Mouse (Mus musculus) left cerebral cortex, postnatal 25 days (tissue): ENCODE results near the gene Dhrs3. TPM values are rescaled to one million over a fixed set of nuclear protein-coding genes. Genes with fewer than 3 reads are reported as not detected.

Experiments
- DNase-seq, 2 experiments: peaks; one replicate each; pipeline ENCODE4 v3.0.0; 2022; ENCODE audit warnings: low spot score in 2 of 2, mixed read lengths in 1 of 2
- intact Hi-C: fragments of 180-260 bp; cut with DNase I; formaldehyde crosslinking; loops from one replicate; pipeline ENCODE4 v1.15.1; 2025
- total RNA-seq, 2 experiments: library from RNA; stranded (reverse); gene quantifications; 2 replicates each; pipeline ENCODE4 v1.2.3; 2021

The Dhrs3 gene
- total RNA-seq, 2 experiments from 2014 or later: 29.6 to 35.8 TPM

DNA sequence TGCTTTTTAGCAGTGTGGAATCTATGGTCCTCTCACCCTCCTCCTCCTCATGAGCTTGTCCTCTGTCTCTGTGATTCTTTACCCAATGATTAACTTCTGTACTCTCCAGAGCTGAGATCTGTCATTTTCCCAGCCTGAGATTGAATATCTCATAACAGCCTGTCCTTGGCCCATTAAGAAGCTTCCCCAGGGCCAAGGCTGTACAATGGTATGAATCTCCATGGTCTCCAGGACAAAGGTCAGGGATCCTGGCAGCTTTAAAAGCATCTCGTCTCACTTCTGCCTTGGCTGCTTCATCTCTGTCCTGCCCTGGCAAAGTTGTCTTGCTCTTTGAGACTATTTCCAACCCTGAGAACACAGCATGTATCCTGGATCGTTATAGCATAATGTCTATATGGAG is 65.1 kb downstream of the Dhrs3 start:
- intact Hi-C loops: no loop called here
- DNase-seq: no peak

DNA sequence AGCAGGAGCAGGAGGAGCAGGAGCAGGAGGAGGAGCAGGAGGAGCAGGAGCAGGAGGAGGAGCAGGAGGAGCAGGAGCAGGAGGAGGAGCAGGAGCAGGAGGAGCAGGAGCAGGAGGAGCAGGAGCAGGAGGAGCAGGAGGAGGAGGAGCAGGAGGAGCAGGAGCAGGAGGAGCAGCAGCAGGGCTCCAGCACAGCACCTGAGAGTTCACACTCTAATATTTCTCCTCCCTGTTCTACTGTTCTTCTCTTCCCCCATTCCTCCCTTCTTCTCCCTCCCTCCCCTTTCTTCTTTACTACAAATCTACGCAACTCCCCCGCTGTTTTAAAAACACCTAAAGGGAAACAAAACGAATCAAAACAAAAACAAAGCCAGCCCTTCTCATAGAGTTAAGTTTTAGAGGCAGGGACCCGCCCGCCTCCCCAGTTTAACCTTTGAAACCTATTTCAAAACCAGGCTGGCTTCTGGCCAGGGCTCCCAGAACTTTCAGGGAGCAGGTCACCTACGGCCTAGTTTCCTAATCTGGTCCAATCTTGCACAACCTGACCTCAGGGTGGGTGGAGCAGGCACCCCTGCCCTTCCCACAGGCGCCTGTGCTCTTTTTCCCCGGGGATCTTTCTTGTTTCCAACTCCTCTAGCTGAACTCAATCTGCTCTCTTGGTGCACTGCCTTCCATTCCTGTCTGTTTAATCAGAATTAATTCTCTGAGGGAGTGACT is 67.7 kb downstream of the Dhrs3 start:
- intact Hi-C loops: no loop called here
- no peak for DNase-seq

DNA sequence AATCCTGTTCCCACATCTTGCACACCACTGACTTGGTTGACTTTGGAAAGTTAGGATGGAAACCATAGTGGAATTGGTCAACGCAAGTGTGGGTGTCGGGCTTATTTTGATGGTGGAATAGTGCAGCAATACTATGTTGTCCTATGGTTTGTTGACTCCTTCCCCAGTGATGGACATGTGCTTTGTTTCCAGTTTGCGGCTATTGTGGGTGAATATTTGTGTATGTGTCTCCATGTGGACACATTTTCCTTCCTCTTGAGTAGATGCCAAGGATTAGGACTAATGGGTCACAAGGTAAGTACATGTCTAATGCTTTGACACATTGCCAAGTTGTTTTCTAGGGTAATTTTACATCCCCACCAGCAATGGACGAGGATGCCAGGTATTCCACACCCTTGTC is 68.6 kb downstream of the Dhrs3 start:
- intact Hi-C loops: no loop called here
- DNase-seq: no peak

DNA sequence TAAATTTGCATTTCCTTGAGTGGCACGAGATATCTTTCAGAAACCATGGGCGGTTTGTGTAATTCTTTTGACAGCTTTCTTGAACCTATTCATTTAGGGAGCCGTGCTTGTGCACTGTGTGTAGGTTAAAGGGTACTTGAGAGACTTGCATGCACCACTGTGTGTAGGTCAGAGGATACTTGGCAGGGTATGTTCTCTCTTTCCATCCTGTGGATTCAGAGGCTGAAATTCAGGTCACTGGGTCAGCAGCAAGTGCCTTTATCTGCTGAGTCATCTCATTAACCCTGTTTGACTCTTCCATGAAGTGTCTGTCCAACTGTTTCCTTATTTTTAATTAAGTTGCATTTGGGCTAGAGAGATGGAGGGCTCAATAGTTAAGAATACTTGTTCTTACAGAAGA is 69.1 kb downstream of the Dhrs3 start:
- DNase-seq: no peak
- intact Hi-C loops: no loop called here

DNA sequence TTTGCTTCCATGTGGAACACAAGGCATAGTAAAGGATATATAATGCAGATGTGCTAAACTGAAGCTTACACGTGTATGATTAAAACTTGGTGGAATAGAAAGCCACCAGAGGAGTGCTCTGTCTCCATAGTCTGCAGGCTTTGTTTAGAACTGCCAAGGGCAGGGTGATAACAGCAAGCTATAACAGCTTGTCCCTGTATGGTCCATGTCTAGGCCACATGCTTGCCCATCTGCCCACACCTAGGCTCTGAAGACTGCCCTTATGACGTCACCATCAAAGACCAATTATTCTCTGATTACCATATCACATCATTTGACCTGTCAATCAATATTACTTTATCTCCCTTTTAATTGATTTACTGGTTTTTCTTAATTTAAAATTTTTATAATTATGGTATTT is 72.6 kb downstream of the Dhrs3 start:
- DNase-seq: no peak
- intact Hi-C loops: no loop called here

GRCm38 (mm10) chr4:144968371-144968770 is 75.7 kb downstream of the Dhrs3 start:
- intact Hi-C loops: no loop called here
- no peak for DNase-seq

DNA sequence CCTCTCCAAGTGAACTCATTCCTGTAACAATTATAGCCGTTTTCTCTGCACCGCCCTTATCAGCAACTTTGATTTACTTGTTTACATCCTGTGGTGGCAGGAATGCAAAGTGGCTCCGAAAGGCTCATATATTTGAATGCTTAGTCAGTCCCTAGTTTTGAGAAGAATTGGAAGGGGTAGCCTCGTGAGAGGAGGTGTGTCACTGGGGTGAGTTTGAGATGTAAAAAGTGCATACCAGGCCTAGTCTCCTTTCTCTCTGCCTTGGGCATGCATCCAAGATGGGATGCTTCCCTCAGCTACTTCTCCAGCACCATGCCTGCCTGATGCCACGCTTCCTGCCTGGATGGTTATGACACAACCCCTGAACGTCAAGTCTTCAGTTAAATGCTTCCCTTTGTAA is 76.4 kb downstream of the Dhrs3 start:
- intact Hi-C loops: no loop called here
- DNase-seq: no peak

DNA sequence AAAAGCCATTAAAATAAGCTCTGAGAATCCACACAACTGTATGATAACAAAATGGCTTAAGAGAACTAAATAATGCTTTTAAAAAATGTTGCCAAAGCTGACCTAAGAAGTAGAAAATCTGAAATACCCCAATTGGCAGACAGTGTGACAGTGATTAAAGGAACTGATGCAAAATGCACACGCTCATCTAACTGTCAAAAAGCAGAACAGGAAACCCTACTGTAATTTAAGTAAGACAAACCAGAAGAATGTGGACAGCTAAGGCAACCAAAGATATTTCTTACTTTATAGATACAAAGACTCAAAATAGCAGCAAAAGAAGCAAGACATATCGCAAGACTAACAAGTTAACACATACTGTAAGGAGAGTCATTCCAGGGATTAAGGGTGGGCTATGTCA is 78.4 kb downstream of the Dhrs3 start:
- no peak for DNase-seq
- intact Hi-C loops: no loop called here

DNA sequence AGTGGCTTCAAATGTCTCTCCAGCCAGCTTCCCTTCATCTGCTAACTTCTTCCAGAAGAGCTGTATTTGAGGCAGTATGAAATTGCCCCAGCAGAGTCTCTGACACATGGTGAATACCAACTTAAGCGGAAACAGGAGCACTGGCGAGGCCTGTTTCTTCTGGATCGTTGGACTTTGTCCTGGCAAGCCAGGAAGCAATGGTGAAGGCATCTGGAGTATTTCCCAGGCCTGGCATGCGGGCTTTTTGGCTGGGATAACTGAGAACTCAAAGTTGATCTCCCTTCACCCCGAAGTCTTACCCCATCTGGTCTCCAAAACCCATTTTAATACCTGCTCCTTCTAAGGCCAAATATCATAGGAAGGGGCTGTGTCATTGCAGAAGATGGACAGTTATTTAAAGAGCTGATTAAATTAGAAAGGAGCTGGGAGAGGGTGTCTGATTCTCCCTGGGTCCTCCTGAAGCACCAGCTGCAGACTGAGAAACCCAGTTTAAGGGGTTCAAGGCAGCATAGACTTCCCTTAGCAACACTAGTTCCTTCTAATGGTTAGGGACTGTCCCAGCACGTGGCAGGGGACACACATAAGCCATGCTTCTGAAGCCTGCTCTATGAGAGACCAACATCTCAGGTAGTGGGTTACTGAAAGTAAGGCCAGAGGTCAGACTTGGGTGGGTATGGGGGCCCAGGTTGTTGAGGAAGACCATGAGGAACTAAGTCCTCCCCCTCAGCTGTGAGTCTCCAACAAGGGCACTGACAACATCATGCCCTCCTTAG is 80.5 kb downstream of the Dhrs3 start:
- intact Hi-C loops: loop anchor here (2.0 kb wide), 1 partner anchor 78 kb away; no protein-coding TSS in a partner anchor

GRCm38 (mm10) chr4:144974458-144974857 is 81.8 kb downstream of the Dhrs3 start:
- intact Hi-C loops: no loop called here
- no peak for DNase-seq

More for the DNA sequence above, 80.5 kb downstream of the Dhrs3 start:
- DNase-seq: peak in 1 of 2 experiments; percentile 36

GRCm38 (mm10) chr4:144975505-144975904 is 82.9 kb downstream of the Dhrs3 start:
- DNase-seq: no peak
- intact Hi-C loops: no loop called here

GRCm38 (mm10) chr4:144977057-144977456 is 84.4 kb downstream of the Dhrs3 start:
- intact Hi-C loops: no loop called here
- no peak for DNase-seq

Other genes starting within 250 kb of the Dhrs3 start
- gene Gm436, start 206.5 kb upstream of the Dhrs3 start, total RNA-seq: not detected
- under 1 TPM in 1 of 2 experiments, not detected in 1; 0.34 TPM for gene Gm13178, start 171.4 kb upstream of the Dhrs3 start, total RNA-seq
- not detected for gene Gm438, start 106.2 kb upstream of the Dhrs3 start, total RNA-seq